Mouse (Mus musculus) midbrain, embryonic 12.5 days (tissue): Measurements from ENCODE around the gene Fxyd4. TPM values are rescaled to one million over a fixed set of nuclear protein-coding genes. Genes with fewer than 3 reads are reported as not detected.

Experiments used
- ATAC-seq: fragments of 200-750 bp; cut with Nextera tagmentation; 2 replicates; pipeline ENCODE4 v1.8.0; 2017; ENCODE audit warnings: low read depth, moderate TSS enrichment, moderate library complexity; ENCODE audit not compliant: low FRiP score
- H3K27ac ChIP-seq: fragments of 300-500 bp; sonication (generic); replicated peaks from 2 replicates; pipeline ENCODE4 v1.5.1; 2016; ENCODE audit warnings: mild to moderate bottlenecking
- H3K27me3 ChIP-seq: fragments of 300-500 bp; sonication (generic); 2 replicates; pipeline ENCODE4 v1.6.1; 2016; ENCODE audit warnings: mild to moderate bottlenecking
- H3K36me3 ChIP-seq: fragments of 300-500 bp; sonication (generic); 2 replicates; pipeline ENCODE4 v1.6.1; 2016
- H3K4me1 ChIP-seq: fragments of 300-500 bp; sonication (generic); 2 replicates; pipeline ENCODE4 v1.6.1; 2016
- H3K4me2 ChIP-seq: fragments of 300-500 bp; sonication (generic); replicated peaks from 2 replicates; pipeline ENCODE4 v1.6.1; 2016; ENCODE audit warnings: mild to moderate bottlenecking, moderate library complexity
- H3K4me3 ChIP-seq: fragments of 300-500 bp; sonication (generic); 2 replicates; pipeline ENCODE4 v1.5.1; 2016; ENCODE audit warnings: mild to moderate bottlenecking
- H3K9ac ChIP-seq: fragments of 300-500 bp; sonication (generic); replicated peaks from 2 replicates; pipeline ENCODE4 v1.6.1; 2016; ENCODE audit warnings: mild to moderate bottlenecking, moderate library complexity
- H3K9me3 ChIP-seq: fragments of 300-500 bp; sonication (generic); 2 replicates; pipeline ENCODE4 v1.6.1; 2016; ENCODE audit warnings: mild to moderate bottlenecking
- WGBS: fragments of 180-500 bp; shearing (Covaris S2); methylation state at CpG from one replicate; pipeline ENCODE4 v1.1.7; 2016; 5-methylcytosine and 5-hydroxymethylcytosine counted together
- polyA plus RNA-seq: library from polyadenylated mRNA; unstranded; fragments of >200 nt; fragmentation: Nextera tagmentation; extraction: Ambion mirVana; gene quantifications from 2 replicates; pipeline ENCODE4 v1.2.1, GENCODE M21; 2016

The Fxyd4 gene
- polyA plus RNA-seq, 1 experiment from 2014 or later, result 1.8 TPM

DNA sequence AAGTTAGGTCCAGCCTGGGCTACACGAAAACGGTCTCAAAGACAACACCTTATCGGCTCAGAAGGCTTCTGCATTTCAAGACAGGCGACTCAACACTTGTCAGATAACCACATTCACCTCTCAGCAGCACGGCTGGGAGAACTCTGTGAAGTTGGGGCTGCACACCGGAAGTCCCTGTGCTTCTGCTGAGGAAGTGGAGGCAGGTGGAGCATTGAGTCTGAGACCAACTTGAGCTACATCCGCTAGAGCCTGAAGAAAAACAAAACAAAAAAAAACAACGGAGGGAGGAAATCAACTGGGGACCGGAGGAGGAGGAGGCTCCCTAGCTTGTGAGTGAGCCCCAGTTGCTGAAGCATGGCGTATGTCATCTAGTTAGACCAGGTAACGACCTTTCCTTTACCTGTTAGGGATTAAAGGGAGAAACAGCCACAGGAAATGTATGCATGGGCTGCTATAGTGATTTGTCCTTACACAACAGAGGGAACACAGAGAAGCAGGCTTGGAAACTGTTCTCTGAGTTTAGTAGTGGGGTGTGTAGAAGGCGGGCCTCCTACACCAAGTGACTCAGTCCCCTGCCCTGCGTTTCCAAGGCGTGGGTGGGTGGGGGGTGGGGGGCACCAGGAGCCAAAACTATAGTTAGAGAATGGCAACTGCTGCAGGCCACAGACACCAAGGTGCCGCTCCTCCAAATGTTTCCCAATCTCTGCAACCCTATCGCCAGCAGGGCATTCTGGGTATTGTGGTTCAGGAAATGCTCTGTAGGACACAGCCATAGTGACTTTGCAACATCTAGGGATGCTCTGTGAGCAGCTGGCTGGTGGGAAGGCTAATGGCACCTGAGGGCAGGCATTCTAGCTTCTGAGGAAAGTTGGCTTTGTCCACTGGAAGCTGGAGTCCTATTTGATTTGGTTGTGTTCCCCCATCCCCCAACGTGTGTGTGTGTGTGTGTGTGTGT, 37.1 kb downstream of the Fxyd4 start, which contains the start of gene Hnrnpf:
Hnrnpf (plus strand) TSS at position 199 of the 955 bp plus-strand sequence.
- Histone ChIP-seq H3K9ac (no peak within 1 kb of the TSS), H3K4me3 (no peak within 1 kb of the TSS), H3K4me2 (no peak within 1 kb of the TSS), H3K27ac (no peak within 1 kb of the TSS), H3K27me3 (no peaks in the 10 kb centered on the region), H3K9me3 (no peaks in the 10 kb centered on the region), H3K36me3 (no peaks in the 10 kb centered on the region), H3K4me1 (peaks cover 2% of the 10 kb centered on the region)
- WGBS, result 81% methylated on average over 17 of the region's 17 CpGs
- no peak for ATAC-seq

DNA sequence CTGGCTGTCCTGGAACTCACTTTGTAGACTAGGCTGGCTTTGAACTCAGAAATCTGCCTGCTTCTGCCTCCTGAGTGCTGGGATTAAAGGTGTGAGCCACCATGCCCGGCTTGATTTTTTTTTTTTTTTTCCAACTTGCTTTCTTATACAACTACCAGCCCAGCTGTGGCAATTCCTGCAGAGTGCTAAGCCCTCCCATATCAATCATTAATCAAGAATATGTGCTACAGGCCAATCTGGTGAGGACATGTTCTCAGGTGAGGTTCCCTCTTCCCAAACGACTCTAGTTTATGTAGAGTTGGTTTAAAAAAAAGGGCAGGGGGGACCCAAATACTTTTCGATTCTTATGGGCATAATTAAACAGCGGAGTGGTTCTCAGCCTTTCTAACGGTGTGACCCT, 39.7 kb downstream of the Fxyd4 start:
- Histone ChIP-seq H3K27me3 (no peaks in the 10 kb centered on the region), H3K36me3 (no peaks in the 10 kb centered on the region), H3K27ac (no peak overlapping the region), H3K9me3 (no peaks in the 10 kb centered on the region), H3K4me1 (no peaks in the 10 kb centered on the region), H3K4me3 (no peak overlapping the region), H3K9ac (no peak overlapping the region), H3K4me2 (no peak overlapping the region)
- 79% methylated on average over 5 of the region's 5 CpGs for WGBS
- ATAC-seq, result no peak

DNA sequence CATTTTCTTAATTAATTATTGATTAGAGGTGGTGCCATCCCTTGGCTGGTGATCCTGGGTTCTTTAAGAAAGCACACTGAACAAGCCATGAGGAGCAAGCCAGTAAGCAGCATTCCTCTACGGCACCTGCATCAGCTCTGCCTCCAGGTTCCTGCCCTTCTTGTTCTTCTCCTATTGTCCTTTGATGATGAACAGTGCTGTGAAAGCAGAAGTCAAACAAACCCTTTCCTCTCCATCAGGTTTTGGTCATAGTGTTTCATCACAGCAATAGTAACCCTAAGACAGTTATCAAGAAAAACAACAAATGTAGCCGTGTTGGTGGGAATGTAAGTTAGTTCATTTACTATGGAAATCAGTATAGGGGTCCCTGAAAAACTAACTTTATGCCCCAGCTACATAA, 44.1 kb downstream of the Fxyd4 start:
- no peak overlapping the region for H3K27ac ChIP-seq
- ATAC-seq, result no peak
- H3K4me1 ChIP-seq, result 0 out of 2 replicates have a peak, but pooled peaks cover 3% of the 10 kb centered on the region
- no peak overlapping the region for H3K4me2 ChIP-seq
- no peaks in the 10 kb centered on the region for H3K9me3 ChIP-seq
- 96% methylated on average over 2 of the region's 2 CpGs for WGBS
- H3K4me3 ChIP-seq, result no peak overlapping the region
- H3K36me3 ChIP-seq, result no peaks in the 10 kb centered on the region
- no peaks in the 10 kb centered on the region for H3K27me3 ChIP-seq
- H3K9ac ChIP-seq, result no peak overlapping the region

DNA sequence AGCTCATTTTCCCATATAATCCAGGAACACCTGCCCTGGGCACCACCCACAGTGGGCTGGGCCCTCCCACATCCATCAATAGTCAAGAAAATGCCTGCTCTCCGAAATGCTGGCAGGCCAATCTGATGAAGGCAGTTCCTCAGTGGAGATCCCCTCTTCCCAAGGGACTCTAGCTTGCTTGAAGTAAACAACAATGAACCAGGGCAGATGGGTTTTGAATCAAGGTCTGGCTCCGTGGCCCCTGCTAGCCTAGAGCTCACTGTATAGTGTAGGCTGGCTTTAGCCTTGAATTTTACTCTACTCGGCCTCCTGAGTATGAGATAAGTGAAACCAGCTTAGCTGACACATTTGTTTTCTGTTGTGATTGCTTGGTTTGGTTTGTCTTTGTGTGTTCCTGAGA, 45.1 kb downstream of the Fxyd4 start:
- no peaks in the 10 kb centered on the region for H3K9me3 ChIP-seq
- no peak overlapping the region for H3K9ac ChIP-seq
- ATAC-seq, result no peak
- H3K4me1 ChIP-seq, result 0 out of 2 replicates have a peak, but pooled peaks cover 3% of the 10 kb centered on the region
- peaks cover 3% of the 10 kb centered on the region; the same call in 1 of the 2 replicates for H3K27me3 ChIP-seq
- no peak overlapping the region for H3K4me2 ChIP-seq
- no peak overlapping the region for H3K27ac ChIP-seq
- no peak overlapping the region for H3K4me3 ChIP-seq
- 67% methylated on average over 3 of the region's 3 CpGs for WGBS
- H3K36me3 ChIP-seq, result no peaks in the 10 kb centered on the region

DNA sequence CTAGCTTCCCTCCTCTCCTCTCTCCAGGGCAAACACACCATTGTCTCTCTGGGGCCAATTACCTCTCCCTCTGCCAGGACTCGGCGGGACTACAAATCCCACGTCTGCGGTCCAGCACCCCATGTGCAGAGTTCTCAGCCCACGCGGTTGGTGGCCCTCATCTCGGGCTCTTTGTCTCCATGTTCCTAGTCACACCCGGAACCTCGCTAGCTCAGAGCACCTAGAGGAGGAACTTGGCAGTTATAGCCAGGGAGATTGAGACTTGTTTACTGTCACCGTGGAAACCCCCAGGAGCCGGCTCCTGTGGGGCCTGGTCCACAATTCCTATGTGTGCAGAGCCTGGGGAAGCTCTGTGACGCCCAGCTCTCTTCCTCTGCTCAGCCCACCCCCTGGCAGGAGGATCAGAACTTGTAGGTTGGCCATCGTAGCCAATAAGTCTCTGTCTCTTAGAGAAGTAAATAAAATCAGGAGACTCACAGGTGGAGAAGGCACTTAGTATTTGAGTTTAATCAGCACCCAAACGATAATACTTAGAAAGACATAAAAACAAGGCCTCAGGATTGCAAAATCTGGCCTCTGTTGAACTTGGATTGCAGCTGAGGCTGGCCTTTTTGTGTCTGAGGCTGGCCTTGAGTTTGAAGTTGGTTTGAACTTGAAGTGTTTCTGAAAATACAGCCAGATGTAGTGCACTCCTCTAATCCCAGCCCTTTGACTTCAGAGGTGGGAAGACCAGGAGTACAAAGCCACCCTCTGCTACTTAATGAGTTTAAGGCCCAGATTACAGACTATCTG, 45.9 kb downstream of the Fxyd4 start:
- H3K9ac ChIP-seq, result no peak overlapping the region
- H3K27me3 ChIP-seq, result peaks cover 3% of the 10 kb centered on the region; the same call in 1 of the 2 replicates
- no peak for ATAC-seq
- WGBS, result 68% methylated on average over 14 of the region's 14 CpGs
- no peaks in the 10 kb centered on the region for H3K9me3 ChIP-seq
- H3K36me3 ChIP-seq, result no peaks in the 10 kb centered on the region
- no peak overlapping the region for H3K27ac ChIP-seq
- no peak overlapping the region for H3K4me2 ChIP-seq
- 0 out of 2 replicates have a peak, but pooled peaks cover 3% of the 10 kb centered on the region for H3K4me1 ChIP-seq
- no peak overlapping the region for H3K4me3 ChIP-seq

DNA sequence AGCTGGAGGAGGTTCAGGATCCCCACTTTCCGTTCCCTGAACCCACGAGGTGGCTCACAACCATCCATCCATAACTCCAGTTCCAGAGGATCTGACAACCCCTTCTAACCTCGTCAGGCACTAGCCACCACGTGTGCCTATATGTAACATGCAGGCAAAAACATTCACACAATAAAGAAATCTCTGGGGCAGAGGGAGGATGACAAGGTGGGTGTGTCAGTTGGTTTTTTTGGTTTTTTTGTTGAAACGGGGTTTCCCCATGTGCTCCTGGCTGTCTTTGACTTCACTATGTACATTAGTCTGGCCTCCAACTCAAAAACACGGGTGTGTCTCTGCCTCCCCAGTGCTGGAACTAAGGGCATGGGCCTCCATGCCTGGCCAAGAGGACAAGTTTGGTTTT, 47.2 kb downstream of the Fxyd4 start:
- Histone ChIP-seq H3K4me3 (no peak overlapping the region), H3K4me1 (0 out of 2 replicates have a peak, but pooled peaks cover 3% of the 10 kb centered on the region), H3K9ac (no peak overlapping the region), H3K27ac (no peak overlapping the region), H3K27me3 (peaks cover 3% of the 10 kb centered on the region; the same call in 1 of the 2 replicates), H3K9me3 (no peaks in the 10 kb centered on the region), H3K4me2 (no peak overlapping the region), H3K36me3 (no peaks in the 10 kb centered on the region)
- 81% methylated on average over 6 of the region's 6 CpGs for WGBS
- no peak for ATAC-seq

DNA sequence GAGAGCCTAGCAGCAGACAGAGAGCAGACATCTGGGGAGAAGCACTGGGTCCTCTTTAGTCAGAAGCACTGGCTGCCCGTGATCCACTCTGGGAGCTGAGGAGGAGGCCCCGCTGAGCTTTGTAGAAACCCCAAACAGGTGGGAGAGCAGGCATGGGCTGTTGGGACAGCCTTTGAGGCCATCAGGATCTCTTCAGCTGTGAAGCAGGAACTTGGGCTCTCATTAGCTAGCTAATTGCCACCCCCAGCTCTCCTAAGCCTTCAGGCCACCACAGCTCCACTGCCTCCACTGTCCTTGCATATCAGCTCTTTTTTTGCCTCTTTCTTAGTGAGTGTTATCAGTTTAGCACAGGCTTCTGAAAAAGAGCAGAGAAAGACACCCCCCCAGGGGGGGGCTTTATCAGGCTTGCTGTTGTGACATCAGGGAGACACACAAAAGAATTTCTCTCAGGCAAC, 48.8 kb downstream of the Fxyd4 start:
- peaks cover 3% of the 10 kb centered on the region; the same call in 1 of the 2 replicates for H3K27me3 ChIP-seq
- 0 out of 2 replicates have a peak, but pooled peaks cover 3% of the 10 kb centered on the region for H3K4me1 ChIP-seq
- no peak overlapping the region for H3K9ac ChIP-seq
- WGBS, result 60% methylated on average over 2 of the region's 2 CpGs
- no peak overlapping the region for H3K27ac ChIP-seq
- no peaks in the 10 kb centered on the region for H3K9me3 ChIP-seq
- no peak overlapping the region for H3K4me3 ChIP-seq
- H3K36me3 ChIP-seq, result no peaks in the 10 kb centered on the region
- no peak overlapping the region for H3K4me2 ChIP-seq
- ATAC-seq, result no peak

DNA sequence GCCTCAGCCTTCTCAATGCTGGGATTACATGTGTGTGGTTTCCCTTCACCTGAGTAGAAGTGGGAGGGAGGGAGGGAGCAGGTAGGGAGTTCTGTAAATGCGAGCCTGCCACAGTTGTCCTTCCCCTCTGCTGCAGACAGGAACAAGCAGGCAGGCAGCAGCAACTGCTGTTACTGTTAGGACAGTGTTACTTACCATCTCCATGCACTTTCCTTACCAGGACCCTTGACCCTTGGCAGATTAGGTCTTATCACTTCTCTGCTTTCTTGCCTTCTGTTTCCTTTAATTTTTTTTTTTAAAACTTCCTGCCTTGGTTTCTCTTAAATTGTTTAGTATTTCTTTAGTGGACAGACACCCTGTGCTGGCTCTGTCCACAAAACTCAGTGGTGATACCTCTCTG, 49.5 kb downstream of the Fxyd4 start:
- WGBS, result 69% methylated on average over 1 of the region's 1 CpGs
- ATAC-seq, result no peak

DNA sequence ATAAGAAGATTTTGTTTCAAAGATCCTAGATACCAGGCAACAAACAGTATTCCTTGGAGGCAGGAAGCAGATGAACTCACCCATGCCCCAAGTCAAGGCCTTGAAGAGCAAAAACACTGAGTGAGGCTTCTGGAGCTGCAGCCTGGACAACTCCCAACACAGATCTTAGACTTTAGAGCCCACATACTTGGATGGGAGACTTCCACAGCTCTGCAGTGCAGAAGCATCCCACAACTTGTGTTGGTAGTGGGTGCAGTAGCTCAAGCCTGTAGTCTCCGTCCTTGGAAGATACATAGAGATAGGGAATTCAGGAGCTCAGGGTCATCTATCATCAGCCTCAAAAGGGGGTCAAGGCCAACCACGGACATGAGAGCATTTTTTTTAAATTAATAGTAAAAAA, 51.5 kb downstream of the Fxyd4 start:
- WGBS, result 87% methylated on average over 2 of the region's 2 CpGs
- H3K27me3 ChIP-seq, result peaks cover 3% of the 10 kb centered on the region; the same call in 1 of the 2 replicates
- H3K4me3 ChIP-seq, result no peak overlapping the region
- no peak overlapping the region for H3K27ac ChIP-seq
- H3K36me3 ChIP-seq, result no peaks in the 10 kb centered on the region
- ATAC-seq, result no peak
- H3K9me3 ChIP-seq, result no peaks in the 10 kb centered on the region
- H3K9ac ChIP-seq, result no peak overlapping the region
- no peak overlapping the region for H3K4me2 ChIP-seq
- H3K4me1 ChIP-seq, result peaks cover 8% of the 10 kb centered on the region; the same call in 1 of the 2 replicates

More for the DNA sequence above, 49.5 kb downstream of the Fxyd4 start:
- 0 out of 2 replicates have a peak, but pooled peaks cover 3% of the 10 kb centered on the region for H3K4me1 ChIP-seq
- H3K9ac ChIP-seq, result no peak overlapping the region
- peaks cover 3% of the 10 kb centered on the region; the same call in 1 of the 2 replicates for H3K27me3 ChIP-seq
- no peaks in the 10 kb centered on the region for H3K36me3 ChIP-seq
- no peaks in the 10 kb centered on the region for H3K9me3 ChIP-seq
- no peak overlapping the region for H3K27ac ChIP-seq
- H3K4me3 ChIP-seq, result no peak overlapping the region
- H3K4me2 ChIP-seq, result no peak overlapping the region
